Mouse (Mus musculus): ENCODE measurements around the gene Tbx2. TPM values are rescaled to one million over a fixed set of nuclear protein-coding genes. Genes with fewer than 3 reads are reported as not detected.

Tbx2 gene
- polyA plus RNA-seq, 1 experiment from 2014 or later, result 11.3 TPM

GRCm38 (mm10) chr11:85864363-85864762 lies 32.0 kb downstream of the Tbx2 start:
- H3K27me3 ChIP-seq (ENCODE audit: control insufficient read depth, insufficient read depth, low read length), result no peaks in the 10 kb centered on the region
- H3K4me3 ChIP-seq (ENCODE audit: low read depth, low read length), result no peak overlapping the region
- no peak overlapping the region for H3K9ac ChIP-seq (ENCODE audit: low read length)
- DNase-seq (ENCODE audit: low spot score) (peak; percentile 60), ATAC-seq (ENCODE audit: insufficient number of reproducible peaks, low FRiP score, low TSS enrichment, low read depth) (no peak)
- no peaks in the 10 kb centered on the region for H3K4me1 ChIP-seq (ENCODE audit: control insufficient read depth, insufficient read depth, low read length)
- H3K36me3 ChIP-seq (ENCODE audit: control insufficient read depth, insufficient read depth, low read length), result no peaks in the 10 kb centered on the region
- H3K27ac ChIP-seq (replicated peaks; ENCODE audit: low read depth, low read length), result no peak overlapping the region
- no peak overlapping the region for H3K4me2 ChIP-seq (ENCODE audit: low read depth, severe bottlenecking)
- 36% methylated on average over 7 of the region's 7 CpGs for WGBS
- no peaks in the 10 kb centered on the region for H3K9me3 ChIP-seq (ENCODE audit: control insufficient read depth, low read length)

- Histone ChIP-seq H3K9me3 (ENCODE audit: control insufficient read depth, low read length) (no peaks in the 10 kb centered on the region), H3K9ac (ENCODE audit: low read length) (0 out of 2 replicates have a peak overlapping the region, but pooled peaks have one; percentile 38), H3K4me1 (ENCODE audit: control insufficient read depth, insufficient read depth, low read length) (peaks cover 25% of the 10 kb centered on the region), H3K4me2 (ENCODE audit: low read depth, severe bottlenecking) (peak overlapping the region; percentile 32; the same call in 1 of the 2 replicates), H3K36me3 (ENCODE audit: control insufficient read depth, insufficient read depth, low read length) (no peaks in the 10 kb centered on the region), H3K27me3 (ENCODE audit: control insufficient read depth, insufficient read depth, low read length) (no peaks in the 10 kb centered on the region), H3K4me3 (ENCODE audit: low read depth, low read length) (peak overlapping the region; percentile 7; the same call in 1 of the 2 replicates), H3K27ac (replicated peaks; ENCODE audit: low read depth, low read length) (peak overlapping the region; percentile 92)
- 19% methylated on average over 24 of the region's 24 CpGs for WGBS
- peak; percentile 89 for ATAC-seq (ENCODE audit: insufficient number of reproducible peaks, low FRiP score, low TSS enrichment, low read depth)
- peak; percentile 94 for DNase-seq (ENCODE audit: low spot score)
Measured at GRCm38 (mm10) chr11:85876059-85876788, 43.9 kb downstream of the Tbx2 start.

GRCm38 (mm10) chr11:85884498-85884897 lies 52.1 kb downstream of the Tbx2 start:
- ATAC-seq (ENCODE audit: insufficient number of reproducible peaks, low FRiP score, low TSS enrichment, low read depth) (no peak), DNase-seq (ENCODE audit: low spot score) (no peak)
- Histone ChIP-seq H3K9ac (ENCODE audit: low read length) (no peak overlapping the region), H3K9me3 (ENCODE audit: control insufficient read depth, low read length) (no peaks in the 10 kb centered on the region), H3K27me3 (ENCODE audit: control insufficient read depth, insufficient read depth, low read length) (peaks cover 11% of the 10 kb centered on the region), H3K4me2 (ENCODE audit: low read depth, severe bottlenecking) (no peak overlapping the region), H3K36me3 (ENCODE audit: control insufficient read depth, insufficient read depth, low read length) (no peaks in the 10 kb centered on the region), H3K4me1 (ENCODE audit: control insufficient read depth, insufficient read depth, low read length) (peaks cover 15% of the 10 kb centered on the region), H3K4me3 (ENCODE audit: low read depth, low read length) (no peak overlapping the region), H3K27ac (replicated peaks; ENCODE audit: low read depth, low read length) (no peak overlapping the region)
- WGBS, result 74% methylated on average over 4 of the region's 4 CpGs

- Histone ChIP-seq H3K27ac (replicated peaks; ENCODE audit: low read depth, low read length) (peak within 1 kb of the TSS; percentile 89), H3K4me2 (ENCODE audit: low read depth, severe bottlenecking) (peak within 1 kb of the TSS; percentile 55), H3K9me3 (ENCODE audit: control insufficient read depth, low read length) (no peaks in the 10 kb centered on the region), H3K4me3 (ENCODE audit: low read depth, low read length) (peak within 1 kb of the TSS; percentile 61), H3K4me1 (ENCODE audit: control insufficient read depth, insufficient read depth, low read length) (peaks cover 17% of the 10 kb centered on the region), H3K27me3 (ENCODE audit: control insufficient read depth, insufficient read depth, low read length) (peaks cover 24% of the 10 kb centered on the region), H3K9ac (ENCODE audit: low read length) (peak within 1 kb of the TSS; percentile 94), H3K36me3 (ENCODE audit: control insufficient read depth, insufficient read depth, low read length) (0 out of 2 replicates have a peak, but pooled peaks cover 2% of the 10 kb centered on the region)
- ATAC-seq (ENCODE audit: insufficient number of reproducible peaks, low FRiP score, low TSS enrichment, low read depth) (peak; percentile 67), DNase-seq (ENCODE audit: low spot score) (peak; percentile 84)
- 9% methylated on average over 25 of the region's 28 CpGs for WGBS
Measured at GRCm38 (mm10) chr11:85885665-85886428, 53.5 kb downstream of the Tbx2 start, which contains the start of gene Tbx4. TSS of gene Tbx4 (plus strand) at chr11:85886422.

GRCm38 (mm10) chr11:85886429-85886785 lies 54.1 kb downstream of the Tbx2 start:
- H3K9ac ChIP-seq (ENCODE audit: low read length), result peak overlapping the region; percentile 94
- H3K4me2 ChIP-seq (ENCODE audit: low read depth, severe bottlenecking), result peak overlapping the region; percentile 55
- WGBS, result under 1% methylated on average over 22 of the region's 22 CpGs

GRCm38 (mm10) chr11:85887273-85887672 lies 54.9 kb downstream of the Tbx2 start:
- Histone ChIP-seq H3K4me3 (ENCODE audit: low read depth, low read length) (peak overlapping the region; percentile 61), H3K36me3 (ENCODE audit: control insufficient read depth, insufficient read depth, low read length) (0 out of 2 replicates have a peak, but pooled peaks cover 2% of the 10 kb centered on the region), H3K27ac (replicated peaks; ENCODE audit: low read depth, low read length) (peak overlapping the region; percentile 36; the same call in 1 of the 2 replicates), H3K27me3 (ENCODE audit: control insufficient read depth, insufficient read depth, low read length) (peaks cover 31% of the 10 kb centered on the region), H3K9ac (ENCODE audit: low read length) (peak overlapping the region; percentile 40; the same call in 1 of the 2 replicates), H3K9me3 (ENCODE audit: control insufficient read depth, low read length) (no peaks in the 10 kb centered on the region), H3K4me2 (ENCODE audit: low read depth, severe bottlenecking) (peak overlapping the region; percentile 53), H3K4me1 (ENCODE audit: control insufficient read depth, insufficient read depth, low read length) (peaks cover 18% of the 10 kb centered on the region; the same call in 1 of the 2 replicates)
- DNase-seq (ENCODE audit: low spot score) (no peak), ATAC-seq (ENCODE audit: insufficient number of reproducible peaks, low FRiP score, low TSS enrichment, low read depth) (no peak)
- 19% methylated on average over 6 of the region's 6 CpGs for WGBS

More at GRCm38 (mm10) chr11:85886429-85886785, 54.1 kb downstream of the Tbx2 start:
- Histone ChIP-seq H3K4me3 (ENCODE audit: low read depth, low read length) (peak overlapping the region; percentile 61), H3K4me1 (ENCODE audit: control insufficient read depth, insufficient read depth, low read length) (peaks cover 18% of the 10 kb centered on the region; the same call in 1 of the 2 replicates), H3K27me3 (ENCODE audit: control insufficient read depth, insufficient read depth, low read length) (peaks cover 27% of the 10 kb centered on the region), H3K36me3 (ENCODE audit: control insufficient read depth, insufficient read depth, low read length) (0 out of 2 replicates have a peak, but pooled peaks cover 2% of the 10 kb centered on the region), H3K9me3 (ENCODE audit: control insufficient read depth, low read length) (no peaks in the 10 kb centered on the region), H3K27ac (replicated peaks; ENCODE audit: low read depth, low read length) (peak overlapping the region; percentile 89)
- no peak for ATAC-seq (ENCODE audit: insufficient number of reproducible peaks, low FRiP score, low TSS enrichment, low read depth)
- no peak for DNase-seq (ENCODE audit: low spot score)

- Histone ChIP-seq H3K4me3 (ENCODE audit: low read depth, low read length) (peak overlapping the region; percentile 61), H3K9me3 (ENCODE audit: control insufficient read depth, low read length) (no peaks in the 10 kb centered on the region), H3K4me2 (ENCODE audit: low read depth, severe bottlenecking) (peak overlapping the region; percentile 53), H3K27ac (replicated peaks; ENCODE audit: low read depth, low read length) (peak overlapping the region; percentile 94), H3K36me3 (ENCODE audit: control insufficient read depth, insufficient read depth, low read length) (0 out of 2 replicates have a peak, but pooled peaks cover 2% of the 10 kb centered on the region), H3K4me1 (ENCODE audit: control insufficient read depth, insufficient read depth, low read length) (peaks cover 22% of the 10 kb centered on the region), H3K27me3 (ENCODE audit: control insufficient read depth, insufficient read depth, low read length) (peaks cover 37% of the 10 kb centered on the region), H3K9ac (ENCODE audit: low read length) (peak overlapping the region; percentile 97)
- DNase-seq (ENCODE audit: low spot score) (no peak), ATAC-seq (ENCODE audit: insufficient number of reproducible peaks, low FRiP score, low TSS enrichment, low read depth) (no peak)
- WGBS, result 3% methylated on average over 17 of the region's 17 CpGs
Measured at GRCm38 (mm10) chr11:85887801-85888450, 55.6 kb downstream of the Tbx2 start.
